18 mouse cellular contexts compared by ENCODE assay signal in the genomic region with DNA sequence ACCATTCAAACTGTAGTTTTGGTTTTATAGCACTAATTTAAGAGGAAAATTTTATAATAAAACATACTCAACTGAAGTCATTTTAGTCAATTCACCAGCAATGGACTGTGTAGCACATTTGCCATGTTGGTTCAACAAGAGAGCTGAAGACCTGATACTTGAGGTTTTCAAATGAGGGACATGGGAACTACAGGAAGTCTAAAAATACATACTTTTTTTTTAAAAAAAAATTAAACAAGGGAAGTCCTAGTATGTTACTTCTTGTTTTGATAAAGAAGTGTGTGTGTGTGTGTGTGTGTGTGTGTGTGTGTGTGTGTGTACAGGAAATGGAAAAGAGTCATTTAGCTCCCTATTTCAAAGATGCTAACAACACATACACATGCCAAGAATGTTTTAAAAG.
"Had no signal": no experiment of that assay in that cellular context is flagged by ENCODE, and none has a peak within 500 bp of the region (broad histone marks: within the 10 kb centered on the region; RNA-seq: fewer than 3 reads in every experiment).

No protein-coding gene starts in this region.

- H3K4me1 ChIP-seq: liver, embryonic 15.5 days; lung, embryonic 15.5 days; midbrain, embryonic 10.5 days; midbrain, embryonic 13.5 days; midbrain, embryonic 15.5 days; neural tube, embryonic 12.5 days had no signal

- DNase-seq: liver, postnatal 0 days; lung, adult 2 months; lung, postnatal 14 days; lung, postnatal 36 days; right cerebral cortex, postnatal 25 days; right cerebral cortex, postnatal 4 days; spleen, adult 18-20 months; thymus, adult 18-20 months; thymus, postnatal 25 days; thymus, postnatal 4 days had no signal

- H3K27me3 ChIP-seq: liver, embryonic 15.5 days; lung, embryonic 15.5 days; midbrain, embryonic 13.5 days; midbrain, embryonic 15.5 days; neural tube, embryonic 12.5 days had no signal

- H3K4me2 ChIP-seq: liver, embryonic 15.5 days; lung, embryonic 15.5 days; midbrain, embryonic 13.5 days; midbrain, embryonic 15.5 days; neural tube, embryonic 12.5 days had no signal

- H3K4me3 ChIP-seq: liver, embryonic 15.5 days; lung, embryonic 15.5 days; midbrain, embryonic 10.5 days; midbrain, embryonic 13.5 days; midbrain, embryonic 15.5 days; neural tube, embryonic 12.5 days had no signal

- H3K9ac ChIP-seq: liver, embryonic 15.5 days; liver, postnatal 0 days; lung, embryonic 15.5 days; midbrain, embryonic 13.5 days; midbrain, embryonic 15.5 days; neural tube, embryonic 12.5 days had no signal

- H3K27ac ChIP-seq: liver, embryonic 15.5 days; lung, embryonic 15.5 days; macrophage; midbrain, embryonic 10.5 days; midbrain, embryonic 13.5 days; midbrain, embryonic 15.5 days; neural tube, embryonic 12.5 days had no signal

- H3K36me3 ChIP-seq: liver, embryonic 15.5 days; lung, embryonic 15.5 days; midbrain, embryonic 10.5 days; midbrain, embryonic 13.5 days; midbrain, embryonic 15.5 days; neural tube, embryonic 12.5 days had no signal

- H3K9me3 ChIP-seq: liver, embryonic 15.5 days; lung, embryonic 15.5 days; midbrain, embryonic 10.5 days; midbrain, embryonic 13.5 days; midbrain, embryonic 15.5 days; neural tube, embryonic 12.5 days had no signal

- ATAC-seq: liver, postnatal 0 days; lung, postnatal 0 days; midbrain, embryonic 13.5 days; midbrain, embryonic 15.5 days had no signal
